Mouse (Mus musculus) hindbrain, postnatal 0 days (tissue): ENCODE measurements around the gene Casq1. TPM values are rescaled to one million over a fixed set of nuclear protein-coding genes. Genes with fewer than 3 reads are reported as not detected.

Experiments
- ATAC-seq: fragments of 200-750 bp; cut with Nextera tagmentation; 2 replicates; pipeline ENCODE4 v1.8.0; 2017; ENCODE audit warnings: mild to moderate bottlenecking, moderate TSS enrichment, moderate library complexity
- DNase-seq: peaks from one replicate; pipeline ENCODE4 v3.0.0-alpha.2; 2015; ENCODE audit warnings: low spot score
- H3K27ac ChIP-seq: fragments of 300-500 bp; sonication (generic); 2 replicates; pipeline ENCODE4 v1.5.1; 2014; ENCODE audit warnings: mild to moderate bottlenecking
- H3K27me3 ChIP-seq: fragments of 300-500 bp; sonication (generic); 2 replicates; pipeline ENCODE4 v1.6.1; 2014; ENCODE audit warnings: low read length, mixed read lengths; ENCODE audit not compliant: insufficient read depth
- H3K36me3 ChIP-seq: fragments of 300-500 bp; sonication (generic); 2 replicates; pipeline ENCODE4 v1.6.1; 2014; ENCODE audit warnings: low read length, mixed read lengths; ENCODE audit not compliant: insufficient read depth
- H3K4me1 ChIP-seq: fragments of 300-500 bp; sonication (generic); 2 replicates; pipeline ENCODE4 v1.6.1; 2014; ENCODE audit warnings: antibody characterized with exemption, low read length, mixed read lengths; ENCODE audit not compliant: insufficient read depth
- H3K4me2 ChIP-seq: fragments of 300-500 bp; sonication (generic); 2 replicates; pipeline ENCODE4 v1.6.1; 2014; ENCODE audit warnings: low read depth, mild to moderate bottlenecking, low read length, moderate library complexity, mixed read lengths
- H3K4me3 ChIP-seq: fragments of 300-500 bp; sonication (generic); 2 replicates; pipeline ENCODE4 v1.5.1; 2014; ENCODE audit warnings: low read length
- H3K9ac ChIP-seq: fragments of 300-500 bp; sonication (generic); replicated peaks from 2 replicates; pipeline ENCODE4 v1.6.1; 2014; ENCODE audit warnings: mild to moderate bottlenecking, low read length, moderate library complexity, mixed read lengths
- H3K9me3 ChIP-seq: fragments of 300-500 bp; sonication (generic); 2 replicates; pipeline ENCODE4 v1.6.1; 2016; ENCODE audit warnings: low read length, mixed read lengths
- CTCF ChIP-seq: IDR thresholded peaks from 2 replicates; pipeline ENCODE4 v1.5.1; 2016; ENCODE audit warnings: antibody characterized with exemption, control low read depth, low read depth
- WGBS: fragments of 180-500 bp; shearing (Covaris S2); extraction: QIAGEN DNeasy Blood & Tissue Kit; methylation state at CpG from one replicate; pipeline ENCODE4 v1.1.7; 2014; 5-methylcytosine and 5-hydroxymethylcytosine counted together
- polyA plus RNA-seq: library from polyadenylated mRNA; unstranded; fragments of >200 nt; fragmentation: Nextera tagmentation; extraction: Ambion mirVana; gene quantifications from 2 replicates; pipeline ENCODE4 v1.2.1, GENCODE M21; 2015
- total RNA-seq: library from RNA; depleted of rRNA; stranded (reverse); fragments of >200 nt; gene quantifications from 2 replicates; pipeline ENCODE4 v1.2.3, GENCODE M21; 2014

Casq1 gene
- total and polyA plus RNA-seq, 2 experiments from 2014 or later = 0.78 to 1.7 TPM

DNA sequence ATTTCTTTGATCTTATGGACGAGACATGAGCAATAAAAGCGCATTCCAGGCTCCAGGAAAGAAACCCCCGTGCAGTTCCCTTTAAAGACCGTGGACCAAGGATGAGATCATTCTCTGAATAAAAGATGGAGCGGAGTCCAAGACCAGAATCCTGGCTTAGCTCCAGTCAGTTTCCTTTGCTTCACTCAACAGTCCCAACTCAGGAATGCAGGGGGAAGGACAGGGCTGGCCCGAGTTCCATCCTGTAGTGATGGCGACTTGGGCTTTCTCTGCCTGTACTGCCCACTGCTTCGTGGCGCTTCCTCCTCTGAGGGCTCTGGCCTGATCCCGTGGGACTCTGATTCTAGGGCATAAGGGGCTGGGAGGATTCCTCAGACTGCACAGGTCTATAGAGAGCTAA, 746 bp upstream of the Casq1 start:
- no peak overlapping the region for H3K4me3 ChIP-seq
- ATAC-seq (peak; percentile 65), DNase-seq (peak; percentile 81)
- H3K9me3 ChIP-seq = no peaks in the 10 kb centered on the region
- TF ChIP-seq CTCF = no peak; the same call in 1 of the 2 replicates
- H3K9ac ChIP-seq = no peak overlapping the region
- H3K27me3 ChIP-seq = no peaks in the 10 kb centered on the region
- 0 out of 2 replicates have a peak, but pooled peaks cover 3% of the 10 kb centered on the region for H3K4me1 ChIP-seq
- no peak overlapping the region for H3K4me2 ChIP-seq
- 0 out of 2 replicates have a peak overlapping the region, but pooled peaks have one; percentile 56 for H3K27ac ChIP-seq
- WGBS = 21% methylated on average over 10 of the region's 10 CpGs
- no peaks in the 10 kb centered on the region for H3K36me3 ChIP-seq

DNA sequence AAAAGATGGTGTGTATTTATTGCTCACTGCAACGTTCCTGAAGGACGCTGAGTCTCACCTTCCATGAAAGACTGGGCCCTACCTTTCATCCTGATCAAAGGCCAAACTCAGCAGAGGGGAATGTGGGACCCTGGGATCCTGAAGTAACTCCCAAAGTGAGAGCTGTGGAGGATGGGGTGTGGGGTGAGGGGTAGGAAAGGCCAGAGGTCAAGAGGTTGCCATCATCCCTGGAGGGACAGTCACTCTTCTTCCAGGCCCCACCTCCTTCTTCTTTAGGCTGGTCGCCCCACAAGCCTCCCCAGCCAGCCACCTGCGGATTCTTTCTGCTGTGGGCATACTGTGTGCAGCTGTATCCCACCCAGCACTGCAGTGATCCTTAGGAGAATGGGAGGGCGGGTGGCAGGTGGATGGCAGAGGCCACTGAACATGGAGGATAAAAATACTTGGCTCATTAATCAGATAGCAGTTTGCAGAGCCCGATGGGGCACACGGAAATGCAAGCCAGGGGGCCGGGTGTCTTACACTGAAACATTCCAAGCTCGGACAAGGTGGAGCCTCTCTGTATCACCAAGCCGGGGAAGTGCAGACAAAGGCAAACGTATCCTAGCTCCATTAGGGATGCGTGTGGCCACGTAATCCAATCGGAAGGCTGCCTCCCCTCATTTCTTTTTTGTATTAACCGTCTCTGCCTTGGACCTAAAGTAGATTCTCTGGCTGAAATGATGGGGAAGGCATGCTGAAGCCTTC, 1.3 kb downstream of the Casq1 start:
- Histone ChIP-seq H3K27ac (no peak overlapping the region), H3K4me1 (0 out of 2 replicates have a peak, but pooled peaks cover 3% of the 10 kb centered on the region), H3K9ac (no peak overlapping the region), H3K9me3 (no peaks in the 10 kb centered on the region), H3K4me2 (no peak overlapping the region), H3K27me3 (no peaks in the 10 kb centered on the region), H3K4me3 (no peak overlapping the region), H3K36me3 (no peaks in the 10 kb centered on the region)
- no peak for TF ChIP-seq CTCF
- 51% methylated on average over 15 of the region's 15 CpGs for WGBS
- ATAC-seq (no peak), DNase-seq (no peak)

DNA sequence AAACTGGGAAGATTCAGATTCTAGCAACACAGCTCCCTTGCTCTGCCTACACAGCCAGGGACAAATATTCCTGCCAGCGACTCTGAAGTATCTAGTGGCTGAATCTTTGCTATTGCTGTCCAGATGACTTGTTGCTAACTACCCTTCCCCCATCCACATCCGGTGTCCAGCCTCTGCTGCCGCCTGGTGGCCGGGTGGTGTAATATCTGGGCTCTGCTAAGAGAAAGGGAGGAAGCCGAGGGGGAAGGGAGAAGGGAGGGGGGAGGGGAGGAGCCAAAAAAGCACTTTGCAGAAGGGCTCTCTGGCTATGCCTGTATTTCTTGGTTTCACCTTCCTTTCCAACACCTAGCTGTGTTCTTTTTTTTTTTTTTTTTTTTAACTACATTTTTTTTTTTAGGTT, 2.5 kb downstream of the Casq1 start:
- 4% methylated on average over 5 of the region's 5 CpGs for WGBS
- Histone ChIP-seq H3K36me3 (no peaks in the 10 kb centered on the region), H3K4me3 (no peak overlapping the region), H3K9ac (no peak overlapping the region), H3K4me1 (peaks cover 9% of the 10 kb centered on the region), H3K27me3 (no peaks in the 10 kb centered on the region), H3K27ac (peak overlapping the region; percentile 74), H3K4me2 (peak overlapping the region; percentile 42; the same call in 1 of the 2 replicates), H3K9me3 (no peaks in the 10 kb centered on the region)
- peak; percentile 91 for DNase-seq
- peak; percentile 97 for TF ChIP-seq CTCF
- peak; percentile 77 for ATAC-seq

DNA sequence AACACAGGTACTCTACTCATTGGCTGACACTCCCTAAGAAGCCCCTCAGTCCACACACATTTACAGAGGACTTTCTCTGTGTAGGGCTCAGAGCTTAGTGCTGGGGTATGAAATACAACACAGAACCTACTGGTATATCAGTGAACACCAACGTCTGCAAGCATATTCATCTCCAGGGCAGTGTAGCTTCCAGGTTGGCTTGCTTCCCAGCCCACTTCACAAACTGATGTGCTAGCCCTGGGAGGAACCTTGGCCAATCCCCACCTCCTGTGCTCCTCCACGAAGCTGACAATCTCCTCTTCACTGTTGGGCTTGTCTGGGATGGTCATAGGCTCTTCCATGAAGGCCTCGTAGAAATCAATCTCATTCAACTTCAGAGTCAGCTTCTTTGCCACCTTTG, 4.9 kb downstream of the Casq1 start:
- H3K4me2 ChIP-seq = no peak overlapping the region
- H3K4me3 ChIP-seq = no peak overlapping the region
- H3K27me3 ChIP-seq = no peaks in the 10 kb centered on the region
- no peak for TF ChIP-seq CTCF
- H3K27ac ChIP-seq = no peak overlapping the region
- DNase-seq = no peak
- no peaks in the 10 kb centered on the region for H3K9me3 ChIP-seq
- H3K4me1 ChIP-seq = peaks cover 9% of the 10 kb centered on the region
- H3K36me3 ChIP-seq = no peaks in the 10 kb centered on the region
- no peak overlapping the region for H3K9ac ChIP-seq
- ATAC-seq = no peak
- 46% methylated on average over 3 of the region's 3 CpGs for WGBS

DNA sequence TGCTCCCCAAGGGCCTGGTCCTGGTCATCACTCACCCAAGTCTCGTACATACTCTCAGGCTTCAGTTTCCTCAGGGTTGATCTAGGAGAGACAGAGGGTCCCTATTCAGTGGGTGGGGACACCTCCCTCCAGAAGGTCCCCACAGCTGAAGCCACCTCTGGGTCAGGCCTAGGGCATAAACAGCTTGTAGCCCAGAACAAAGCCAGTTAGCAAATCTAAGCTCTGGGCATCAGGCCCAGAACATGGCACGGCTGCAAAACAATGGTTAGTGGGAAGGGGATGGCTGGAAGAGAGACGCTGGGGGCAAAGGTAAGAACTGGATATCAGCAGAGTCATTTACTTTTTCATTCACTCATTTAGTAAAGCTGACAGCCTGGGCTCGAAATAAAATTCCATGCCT, 5.9 kb downstream of the Casq1 start:
- H3K9ac ChIP-seq = no peak overlapping the region
- no peak overlapping the region for H3K4me2 ChIP-seq
- H3K4me3 ChIP-seq = no peak overlapping the region
- no peak for TF ChIP-seq CTCF
- no peak for DNase-seq
- 21% methylated on average over 4 of the region's 4 CpGs for WGBS
- H3K36me3 ChIP-seq = no peaks in the 10 kb centered on the region
- H3K9me3 ChIP-seq = no peaks in the 10 kb centered on the region
- H3K4me1 ChIP-seq = peaks cover 9% of the 10 kb centered on the region
- ATAC-seq = no peak
- H3K27me3 ChIP-seq = no peaks in the 10 kb centered on the region
- no peak overlapping the region; the same call in 1 of the 2 replicates for H3K27ac ChIP-seq

DNA sequence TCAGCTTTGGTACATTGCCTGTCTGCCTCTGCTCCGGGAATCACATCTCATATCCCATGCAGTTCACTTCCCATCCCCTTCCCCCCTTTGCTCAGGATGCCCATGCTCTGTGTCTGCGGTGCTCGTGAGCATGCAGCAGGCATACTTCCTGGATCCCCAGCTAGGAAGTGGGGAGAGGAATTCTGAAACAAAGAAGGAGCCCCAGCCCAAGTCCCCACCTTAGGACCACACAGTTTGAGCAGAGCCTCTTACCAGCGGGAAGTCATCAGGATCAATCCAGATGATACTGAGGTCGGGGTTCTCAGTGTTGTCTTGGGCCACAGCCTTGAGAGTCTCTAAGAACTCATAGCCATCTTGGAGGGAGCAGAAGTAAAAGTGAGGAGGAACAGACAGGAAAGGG, 6.9 kb downstream of the Casq1 start:
- H3K4me2 ChIP-seq = no peak overlapping the region
- no peak overlapping the region for H3K9ac ChIP-seq
- H3K27me3 ChIP-seq = no peaks in the 10 kb centered on the region
- no peak for TF ChIP-seq CTCF
- H3K27ac ChIP-seq = no peak overlapping the region
- DNase-seq (no peak), ATAC-seq (no peak)
- no peaks in the 10 kb centered on the region for H3K36me3 ChIP-seq
- H3K4me3 ChIP-seq = no peak overlapping the region
- H3K9me3 ChIP-seq = no peaks in the 10 kb centered on the region
- 37% methylated on average over 5 of the region's 5 CpGs for WGBS
- H3K4me1 ChIP-seq = peaks cover 9% of the 10 kb centered on the region

DNA sequence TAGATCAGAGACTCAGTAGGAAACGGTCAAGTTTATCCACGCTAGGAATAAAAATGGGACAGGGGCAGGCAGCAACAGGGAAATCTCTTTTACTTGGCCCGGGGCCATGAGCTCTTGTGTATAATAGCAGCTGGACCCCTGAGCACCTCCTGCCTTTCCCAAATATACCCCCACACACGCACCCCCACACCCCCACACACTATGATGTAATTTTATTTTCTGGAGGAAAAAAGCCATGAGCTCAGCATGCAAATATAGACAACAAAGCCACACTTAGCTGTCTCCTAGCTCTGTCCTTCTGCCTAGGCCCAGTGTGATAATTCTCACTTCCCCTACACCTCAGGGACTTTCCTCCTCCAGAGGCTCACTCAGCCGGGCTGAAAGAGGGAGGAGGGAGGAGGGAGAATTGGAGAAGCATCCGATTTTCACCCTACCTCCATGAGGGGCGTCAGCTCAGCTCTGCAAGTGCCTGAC, 12.5 kb downstream of the Casq1 start:
- H3K27me3 ChIP-seq = no peaks in the 10 kb centered on the region
- no peaks in the 10 kb centered on the region for H3K36me3 ChIP-seq
- H3K4me3 ChIP-seq = peak overlapping the region; percentile 77
- WGBS = 10% methylated on average over 7 of the region's 7 CpGs
- peak overlapping the region; percentile 95; the same call in 1 of the 2 replicates for H3K9ac ChIP-seq
- TF ChIP-seq CTCF = no peak
- H3K4me1 ChIP-seq = peaks cover 41% of the 10 kb centered on the region
- peak overlapping the region; percentile 98 for H3K27ac ChIP-seq
- no peaks in the 10 kb centered on the region for H3K9me3 ChIP-seq
- ATAC-seq = peak; percentile 4
- DNase-seq = peak; percentile 57
- H3K4me2 ChIP-seq = peak overlapping the region; percentile 95
